Mouse (Mus musculus): ENCODE measurements around the gene Mrtfb.
"Not testable (repeated sequence)": the region's sequence is repeated elsewhere in the genome, so short reads cannot be mapped to it uniquely, and the experiment has no call there.

The Mrtfb gene

DNA sequence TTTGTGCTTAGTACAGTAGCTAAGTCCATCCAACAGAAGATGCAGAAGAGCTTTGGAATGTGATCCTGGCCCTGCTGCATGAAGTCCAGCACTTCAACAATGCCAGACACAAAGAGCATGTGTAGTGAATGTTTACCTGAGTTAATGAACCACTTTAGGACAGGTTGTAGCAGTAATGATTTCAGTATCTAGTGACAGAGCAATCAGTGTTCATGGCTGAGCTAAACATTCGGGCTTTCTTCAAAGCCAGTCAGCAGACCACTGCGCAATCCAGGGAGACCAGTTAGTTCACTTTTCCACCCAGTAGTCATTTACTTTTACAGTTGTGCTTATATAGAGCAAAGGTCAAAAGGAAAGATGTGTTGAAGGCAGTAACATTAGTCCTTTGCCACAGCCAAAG, 20.0 kb downstream of the Mrtfb start:
- DNase-seq (ENCODE audit: low read depth, low spot score): no peak

DNA sequence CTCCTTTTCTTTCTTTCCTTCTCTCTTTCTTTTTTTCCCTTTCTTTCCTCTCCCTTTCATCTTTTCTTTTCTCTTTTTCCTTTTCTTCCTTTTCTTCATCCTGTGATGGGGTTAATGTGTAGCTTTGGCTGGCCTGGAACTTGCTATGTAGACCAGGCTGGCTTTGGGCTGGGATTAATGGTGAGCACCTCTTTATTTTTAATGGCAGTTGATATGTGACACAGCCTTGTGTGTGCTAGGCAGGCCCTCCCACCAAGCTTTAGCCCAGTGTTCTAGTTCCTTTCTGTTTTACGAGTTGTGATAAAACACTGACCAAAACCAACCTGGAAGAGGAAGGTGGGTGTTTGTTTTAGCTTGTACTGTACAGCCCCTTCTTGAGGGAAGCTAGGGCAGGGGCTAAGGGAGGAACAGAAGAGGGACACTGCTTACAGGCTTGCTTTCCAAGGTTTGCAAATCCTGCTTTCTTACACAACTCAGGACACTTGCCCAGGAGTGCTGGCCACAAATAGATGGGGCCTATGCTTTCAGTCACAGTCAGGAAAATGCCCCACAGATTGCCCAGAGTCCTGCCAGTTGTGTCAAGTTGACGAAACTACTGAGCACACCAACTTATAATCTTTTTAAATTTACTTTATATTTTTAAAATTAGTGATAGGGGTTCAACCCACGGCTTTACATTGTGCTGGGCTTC, 20.6 kb downstream of the Mrtfb start:
- DNase-seq (ENCODE audit: low read depth, low spot score): no peak

DNA sequence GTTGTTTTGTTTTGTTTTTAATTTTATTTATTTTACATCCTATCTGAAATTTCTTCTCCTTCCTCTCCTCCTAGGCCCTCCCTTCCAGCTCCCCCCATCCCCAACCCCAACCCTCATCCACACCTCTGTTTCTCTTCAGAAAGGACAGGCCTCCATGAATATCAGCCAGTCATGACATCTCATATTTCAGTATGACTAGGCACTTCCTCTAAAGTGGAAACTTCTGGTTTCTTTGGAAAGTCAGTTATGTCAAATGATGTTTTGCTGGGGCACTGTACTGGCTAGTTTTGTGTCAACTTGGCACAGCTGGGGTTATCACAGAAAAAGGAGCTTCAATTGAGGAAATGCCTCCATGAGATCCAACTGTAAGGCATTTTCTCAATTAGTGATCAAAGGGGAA, 30.1 kb downstream of the Mrtfb start:
- not testable (repeated sequence) for DNase-seq (ENCODE audit: low read depth, low spot score)

DNA sequence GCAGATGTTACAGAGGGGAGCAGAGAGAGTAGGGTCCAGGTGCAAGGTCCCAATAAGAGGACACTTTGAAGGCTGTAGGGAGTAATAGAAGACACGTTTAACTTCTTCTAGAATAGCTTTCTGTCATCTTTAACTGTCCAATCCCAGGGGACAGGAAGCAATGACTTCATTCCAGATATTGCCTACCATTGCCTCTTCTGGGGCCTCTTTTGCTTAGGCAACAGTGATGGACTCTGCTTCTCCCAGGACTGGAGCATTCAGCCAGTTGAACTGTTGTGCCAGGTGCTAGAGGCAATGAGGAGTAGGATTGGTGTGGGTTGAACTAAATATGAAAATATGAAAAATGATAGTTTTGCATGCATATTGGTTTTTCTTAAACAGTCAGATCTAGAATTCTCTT, 41.6 kb downstream of the Mrtfb start:
- DNase-seq (ENCODE audit: low read depth, low spot score): no peak

DNA sequence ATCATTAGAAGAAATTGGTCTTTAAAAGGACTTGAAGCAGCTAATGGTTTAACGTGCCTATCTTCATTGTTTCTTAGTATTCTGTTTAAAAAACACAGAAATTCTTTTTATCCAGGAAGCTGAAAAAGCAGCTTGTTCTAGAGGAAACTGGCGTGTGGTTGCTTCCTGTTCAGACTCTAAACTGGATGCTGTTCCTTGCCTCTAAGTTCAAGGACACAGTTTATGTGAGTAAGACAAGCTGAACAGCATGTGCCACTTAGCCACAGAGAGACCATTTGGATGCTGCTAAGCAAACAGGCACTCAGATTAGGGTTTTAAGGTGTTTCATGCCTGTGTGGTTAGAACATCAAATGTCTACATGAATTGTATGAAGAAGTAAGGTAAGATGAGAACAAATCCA, 42.7 kb downstream of the Mrtfb start:
- no peak for DNase-seq (ENCODE audit: low read depth, low spot score)

DNA sequence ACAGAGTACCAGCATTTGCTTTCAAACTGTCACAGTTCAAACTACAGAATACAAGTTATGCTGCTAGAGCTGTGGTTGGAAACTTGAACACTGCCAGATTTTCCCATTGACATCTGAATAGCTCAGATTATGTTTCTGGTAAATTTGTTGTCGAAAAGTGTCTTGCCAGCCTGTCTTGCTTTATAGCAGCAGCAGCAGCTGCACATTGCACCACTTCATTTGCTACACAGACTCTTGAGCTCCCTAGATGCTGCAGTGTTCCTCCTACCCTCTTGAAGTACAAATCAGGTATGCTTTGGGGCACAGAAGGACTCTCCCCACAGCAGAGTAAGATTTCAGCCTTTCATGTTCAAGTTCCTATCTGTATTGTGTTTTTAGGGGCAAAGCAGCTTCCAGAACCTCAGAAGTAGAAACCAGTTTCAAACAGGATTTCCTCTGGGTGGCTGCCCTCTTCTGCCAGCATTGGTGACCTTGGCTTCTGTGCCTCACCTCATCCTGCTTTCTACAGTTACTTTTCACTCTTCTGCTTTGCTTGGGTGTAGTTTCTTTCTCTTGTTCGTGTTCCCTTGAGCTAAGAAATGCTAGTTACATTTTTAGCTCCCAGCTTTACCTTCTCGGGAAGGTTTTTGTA, 49.9 kb downstream of the Mrtfb start:
- DNase-seq (ENCODE audit: low read depth, low spot score): no peak

DNA sequence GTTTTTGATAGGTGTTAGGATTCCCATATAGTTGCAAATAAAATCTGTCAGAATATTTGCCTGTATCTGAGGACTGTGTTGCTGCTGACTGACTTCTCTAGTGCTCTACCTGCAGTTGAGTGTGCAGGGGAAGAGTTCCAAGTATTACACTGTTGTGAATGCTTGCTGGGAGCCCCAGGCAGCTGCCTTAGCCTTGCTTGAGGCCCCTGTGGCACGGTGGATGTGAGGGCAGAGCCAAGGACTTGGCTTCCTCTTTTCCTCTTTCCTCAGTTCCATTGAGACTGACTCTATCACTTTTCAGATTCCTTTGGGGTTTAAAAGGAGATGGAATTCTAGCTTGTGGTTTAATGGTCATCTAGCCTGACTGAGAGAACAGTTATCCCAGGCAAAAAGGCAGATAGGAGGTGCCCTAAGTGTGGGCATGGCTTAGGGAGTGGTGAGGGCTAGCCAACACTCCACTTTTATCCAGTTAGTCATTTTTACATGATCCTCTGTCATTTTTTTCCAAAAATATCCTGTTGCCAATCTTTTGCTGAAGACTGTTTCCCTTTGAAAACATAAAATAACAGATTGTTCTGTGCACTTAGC, 53.9 kb downstream of the Mrtfb start:
- DNase-seq (ENCODE audit: low read depth, low spot score): no peak

- DNase-seq (ENCODE audit: low read depth, low spot score): no peak
These were observed 55.1 kb downstream of the Mrtfb start for GRCm38 (mm10) chr16:13311374-13311773.

DNA sequence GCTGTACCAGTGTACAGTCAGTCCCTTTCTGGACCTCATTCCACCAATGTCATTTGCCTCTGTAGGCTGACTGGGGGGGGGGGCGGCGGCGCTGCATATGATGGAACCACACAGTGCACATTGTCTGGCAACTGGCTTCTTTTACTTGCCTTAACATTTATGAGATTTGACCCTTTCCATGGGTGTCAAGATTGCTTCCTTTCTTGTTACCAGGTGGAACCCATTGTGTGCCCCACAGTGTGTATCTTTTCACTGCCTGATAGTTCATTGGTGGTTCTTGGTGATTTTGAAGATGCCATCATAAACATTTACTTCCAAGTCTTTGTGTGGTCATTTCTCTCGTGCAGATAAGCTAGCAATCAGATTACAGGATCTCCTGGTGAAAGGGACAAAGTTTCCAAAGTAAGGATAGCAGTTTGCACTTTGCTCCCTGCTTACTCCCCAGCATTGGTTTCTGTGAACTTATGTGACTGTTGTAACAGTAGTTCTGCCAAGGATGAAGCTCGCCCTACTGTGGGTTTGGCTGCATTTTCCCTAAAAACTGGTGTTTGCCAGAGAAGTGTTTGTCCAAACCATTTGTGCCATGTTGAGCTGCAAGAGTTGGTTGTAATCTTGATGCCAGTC, 56.9 kb downstream of the Mrtfb start:
- no peak for DNase-seq (ENCODE audit: low read depth, low spot score)

DNA sequence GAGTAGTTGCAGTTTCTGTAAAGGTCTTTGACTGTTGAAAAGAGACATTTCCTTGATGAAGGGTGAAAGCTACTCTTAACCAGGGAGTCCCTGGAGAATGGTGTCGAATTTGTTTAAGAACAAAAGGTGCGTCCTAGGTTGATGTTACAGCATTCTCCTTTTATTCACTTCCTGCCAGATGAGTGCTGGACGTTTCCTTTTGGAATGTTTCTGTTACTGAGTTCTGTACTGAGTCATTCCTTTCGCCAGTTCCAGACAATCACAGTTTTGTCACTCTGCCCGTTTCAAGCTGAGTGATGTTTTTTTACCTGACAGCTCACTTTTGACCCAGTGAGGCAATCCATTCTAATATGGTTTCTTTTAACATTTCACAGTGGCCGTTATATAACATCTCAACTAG, 67.5 kb downstream of the Mrtfb start:
- no peak for DNase-seq (ENCODE audit: low read depth, low spot score)

DNA sequence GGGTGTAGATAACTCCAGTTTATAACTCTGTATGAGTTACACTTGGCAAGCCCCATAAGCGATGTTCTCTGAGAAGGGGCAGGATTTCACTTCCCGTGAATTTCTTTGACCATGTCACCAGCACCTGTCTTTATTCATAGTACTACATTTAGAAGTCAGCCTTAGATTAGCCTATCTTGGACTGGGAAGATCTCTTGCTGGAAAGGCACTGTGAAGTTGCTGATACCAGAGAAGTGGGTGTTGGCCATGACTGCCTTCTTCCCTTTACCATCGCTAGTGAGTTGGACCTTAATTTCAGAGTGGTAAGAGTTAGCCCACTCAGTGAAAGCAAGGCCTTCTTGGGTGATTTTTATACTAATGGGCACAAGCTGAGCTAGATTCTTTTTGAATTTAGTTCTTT, 70.3 kb downstream of the Mrtfb start:
- DNase-seq (ENCODE audit: low read depth, low spot score): no peak

- DNase-seq (ENCODE audit: low read depth, low spot score): no peak
These were observed 72.4 kb downstream of the Mrtfb start for GRCm38 (mm10) chr16:13328646-13329045.

- no peak for DNase-seq (ENCODE audit: low read depth, low spot score)
These were observed 73.4 kb downstream of the Mrtfb start for GRCm38 (mm10) chr16:13329640-13330039.

GRCm38 (mm10) chr16:13330221-13330659, 74.0 kb downstream of the Mrtfb start:
- DNase-seq (ENCODE audit: low read depth, low spot score): no peak

DNA sequence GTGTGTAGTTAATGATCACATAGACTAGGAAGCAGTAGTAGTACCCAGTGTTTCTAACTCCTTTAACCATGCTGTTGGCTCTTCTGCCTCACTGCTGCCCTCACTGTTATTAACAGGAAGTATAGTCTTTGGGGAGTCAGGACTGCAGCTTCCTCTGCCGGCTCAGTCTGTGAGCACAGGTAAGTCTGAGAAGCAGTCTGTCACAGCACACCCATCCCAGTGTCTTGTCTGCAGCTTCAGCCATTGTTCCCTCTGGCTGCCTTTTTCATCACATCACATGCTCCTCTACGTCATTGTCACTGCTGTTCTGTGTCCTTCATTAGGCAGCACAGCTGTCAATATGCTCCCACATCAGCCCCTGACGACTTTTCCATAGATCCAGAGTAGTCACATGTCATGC, 75.6 kb downstream of the Mrtfb start:
- no peak for DNase-seq (ENCODE audit: low read depth, low spot score)

DNA sequence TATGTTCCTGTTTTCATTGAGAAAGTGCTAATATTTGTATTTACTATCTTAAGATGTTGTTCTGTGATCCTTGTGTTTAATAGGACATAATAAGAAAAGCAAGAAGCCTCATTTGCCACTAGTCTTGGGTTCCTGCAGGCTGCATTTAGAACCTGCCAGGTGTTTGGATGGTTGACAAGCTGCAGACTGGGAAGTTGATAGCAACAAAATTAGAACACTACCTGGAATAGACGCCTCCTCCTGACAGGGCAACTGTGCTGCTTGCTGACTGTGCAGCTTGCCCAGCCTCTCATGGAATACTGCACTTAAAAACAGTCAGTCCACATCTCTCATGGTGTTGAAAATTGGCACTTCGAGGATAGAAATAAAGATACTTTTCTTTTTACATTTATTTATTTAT, 76.3 kb downstream of the Mrtfb start:
- no peak for DNase-seq (ENCODE audit: low read depth, low spot score)

- DNase-seq (ENCODE audit: low read depth, low spot score): no peak
These were observed 77.6 kb downstream of the Mrtfb start for GRCm38 (mm10) chr16:13333781-13334341.

DNA sequence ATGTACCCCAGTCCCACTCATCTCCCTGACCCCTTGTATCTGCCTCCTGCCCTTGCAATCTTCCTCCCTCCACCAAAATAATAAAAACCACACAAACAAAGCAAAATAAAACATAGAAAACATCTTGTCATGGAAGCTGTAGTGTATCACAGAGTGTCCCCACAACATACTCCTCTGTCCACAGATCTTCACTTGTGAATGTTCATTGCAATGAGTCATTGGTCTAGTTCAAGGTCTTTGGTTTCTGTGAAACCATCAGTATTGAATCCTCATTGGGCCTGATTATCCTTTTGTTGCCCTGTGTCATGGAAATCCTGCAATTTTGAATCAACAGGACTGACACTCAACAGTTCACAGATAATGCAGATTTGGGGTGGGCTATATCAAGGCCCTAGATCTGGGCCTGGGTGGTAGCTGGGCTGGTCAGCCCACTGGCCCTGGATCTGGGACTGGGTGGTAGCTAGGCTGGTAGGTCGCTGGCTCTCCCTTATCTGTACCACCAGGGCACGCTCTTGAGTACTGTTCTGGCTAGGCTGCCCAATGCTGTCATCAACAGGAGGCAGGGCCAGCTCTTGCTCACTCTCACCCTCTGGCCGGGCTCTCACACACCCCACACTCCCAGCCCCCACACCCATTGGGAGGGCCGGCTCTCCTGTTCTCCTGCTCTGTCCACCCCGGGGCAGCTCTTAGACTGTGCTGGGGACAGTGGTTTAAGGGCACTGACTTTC, 80.4 kb downstream of the Mrtfb start:
- no peak for DNase-seq (ENCODE audit: low read depth, low spot score)

DNA sequence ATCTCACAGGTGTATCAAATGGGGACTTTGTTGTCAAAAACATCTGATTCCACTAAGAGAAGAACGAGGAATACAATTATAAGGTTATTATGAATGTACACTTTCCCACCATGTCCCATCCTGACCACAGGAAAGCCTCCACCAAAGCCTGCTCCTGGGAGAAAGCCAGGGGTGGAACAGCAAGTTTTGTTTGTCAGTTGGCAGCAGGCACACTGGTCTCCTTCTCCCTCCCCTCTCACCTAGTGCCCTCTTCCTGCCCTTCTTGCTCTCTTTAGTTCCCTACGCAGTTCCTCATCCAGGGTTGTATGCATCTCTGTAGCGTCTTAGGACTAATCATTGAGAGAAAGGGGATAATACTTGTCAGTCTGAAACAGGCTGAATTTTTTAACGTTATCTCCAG, 81.8 kb downstream of the Mrtfb start:
- no peak for DNase-seq (ENCODE audit: low read depth, low spot score)

DNA sequence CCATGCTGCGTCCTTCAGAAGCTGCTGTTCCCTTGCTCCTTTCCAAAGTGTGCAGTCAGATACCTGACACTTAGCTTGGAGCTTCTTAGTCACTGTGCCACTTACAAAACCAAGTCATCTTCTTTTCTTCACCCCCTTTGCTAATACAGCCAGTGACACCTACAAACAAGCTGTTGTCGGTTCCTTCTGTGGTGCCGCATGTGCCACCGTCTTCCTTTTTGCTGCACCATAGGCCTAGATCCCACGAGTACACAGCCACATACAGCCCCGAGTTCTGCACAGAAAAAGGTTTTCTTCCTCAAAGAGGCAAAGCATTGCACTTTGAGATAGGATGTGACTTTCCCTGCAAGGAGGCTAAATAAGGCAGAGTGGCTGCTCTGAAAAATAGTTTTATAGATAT, 83.2 kb downstream of the Mrtfb start:
- DNase-seq (ENCODE audit: low read depth, low spot score): peak; percentile 72

- DNase-seq (ENCODE audit: low read depth, low spot score): not testable (repeated sequence)
These were observed 89.5 kb downstream of the Mrtfb start for GRCm38 (mm10) chr16:13345822-13346221.

- no peak for DNase-seq (ENCODE audit: low read depth, low spot score)
These were observed 94.4 kb downstream of the Mrtfb start for GRCm38 (mm10) chr16:13350729-13351128.

All from telencephalon, adult 2 months (tissue).